Mouse (Mus musculus) E14TG2a.4 (cell line): ENCODE measurements at regions not wholly inside any gene's neighbourhood (a gene's known extent, or its start where the extent isn't known, plus 50 kb on each side); places are given as distances from the start of the nearest gene placed in this dataset.

Experiments used
- CTCF ChIP-seq: conservative IDR thresholded peaks from 2 replicates; pipeline ENCODE4 v1.5.1; 2014; ENCODE audit warnings: low read length
- POU5F1 ChIP-seq: IDR thresholded peaks from 2 replicates; pipeline ENCODE4 v1.6.1; 2014; ENCODE audit warnings: low read length, borderline replicate concordance

DNA sequence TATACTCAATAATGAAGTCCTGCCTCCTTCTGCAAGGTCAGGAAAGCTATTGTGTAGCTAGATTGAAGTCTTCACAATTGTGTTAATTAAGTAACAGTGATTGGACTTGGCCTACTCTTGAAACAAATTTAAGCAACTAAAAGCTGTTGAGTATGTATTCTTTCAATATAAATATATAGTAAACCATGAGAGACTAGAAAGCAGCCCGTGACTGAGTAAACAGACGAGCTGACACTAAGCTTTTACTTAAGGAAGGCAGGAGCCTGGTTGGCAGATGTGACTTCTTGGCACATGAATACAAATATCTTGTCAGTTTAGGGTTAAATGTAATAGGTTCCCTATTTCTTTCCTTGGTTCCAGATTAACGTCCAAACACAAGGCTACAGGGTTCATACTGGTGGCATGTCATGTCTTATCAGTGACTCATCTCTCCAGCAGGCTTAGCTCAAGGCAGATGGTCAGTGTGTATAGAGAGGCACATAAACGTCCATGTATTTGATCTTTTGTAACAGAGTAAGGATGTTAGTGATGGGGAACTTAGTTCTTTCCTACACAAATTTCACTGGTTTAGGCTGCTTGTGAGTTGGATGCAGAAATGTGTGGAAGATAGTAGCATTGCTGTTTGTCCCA is 184.7 kb downstream of the Etaa1 start:
- TF ChIP-seq CTCF: no peak
- TF ChIP-seq POU5F1: no peak
